Mouse (Mus musculus) CD4-positive helper T cell, adult 2 months (primary cell): ENCODE results near the gene Stim2.
A peak's percentile ranks its signal among the peaks of the same experiment; 100 is the strongest.

ENCODE experiments used
- DNase-seq: peaks from one replicate; pipeline ENCODE4 v3.0.0-alpha.2; 2012; ENCODE audit warnings: low read depth, missing footprints, low spot score

Stim2 gene

GRCm38 (mm10) chr5:54049145-54049733, 50.9 kb downstream of the Stim2 start:
- DNase-seq: no peak

- DNase-seq: no peak
These were observed 51.6 kb downstream of the Stim2 start for GRCm38 (mm10) chr5:54049940-54050339.

DNA sequence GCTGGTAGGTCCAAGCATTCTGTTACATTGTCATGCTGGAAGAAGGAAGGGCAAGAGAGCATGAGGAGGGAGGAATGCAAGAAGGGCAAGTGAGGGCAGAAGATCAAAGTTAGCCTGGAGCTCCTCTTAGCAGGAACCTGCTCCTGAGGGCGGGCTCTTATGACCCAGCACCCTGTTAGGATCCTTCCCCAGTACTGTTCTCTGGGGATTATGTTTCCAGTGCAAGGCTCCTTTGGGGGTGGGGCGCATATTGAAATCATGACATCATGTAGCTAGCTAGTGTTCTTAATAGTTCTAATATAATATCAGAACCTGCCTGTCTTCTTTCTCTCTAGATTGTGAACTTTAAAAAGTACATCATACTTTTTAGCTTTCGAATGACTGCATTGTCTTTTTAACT, 52.8 kb downstream of the Stim2 start:
- no peak for DNase-seq

- no peak for DNase-seq
These were observed 53.9 kb downstream of the Stim2 start for GRCm38 (mm10) chr5:54052205-54052604.

DNA sequence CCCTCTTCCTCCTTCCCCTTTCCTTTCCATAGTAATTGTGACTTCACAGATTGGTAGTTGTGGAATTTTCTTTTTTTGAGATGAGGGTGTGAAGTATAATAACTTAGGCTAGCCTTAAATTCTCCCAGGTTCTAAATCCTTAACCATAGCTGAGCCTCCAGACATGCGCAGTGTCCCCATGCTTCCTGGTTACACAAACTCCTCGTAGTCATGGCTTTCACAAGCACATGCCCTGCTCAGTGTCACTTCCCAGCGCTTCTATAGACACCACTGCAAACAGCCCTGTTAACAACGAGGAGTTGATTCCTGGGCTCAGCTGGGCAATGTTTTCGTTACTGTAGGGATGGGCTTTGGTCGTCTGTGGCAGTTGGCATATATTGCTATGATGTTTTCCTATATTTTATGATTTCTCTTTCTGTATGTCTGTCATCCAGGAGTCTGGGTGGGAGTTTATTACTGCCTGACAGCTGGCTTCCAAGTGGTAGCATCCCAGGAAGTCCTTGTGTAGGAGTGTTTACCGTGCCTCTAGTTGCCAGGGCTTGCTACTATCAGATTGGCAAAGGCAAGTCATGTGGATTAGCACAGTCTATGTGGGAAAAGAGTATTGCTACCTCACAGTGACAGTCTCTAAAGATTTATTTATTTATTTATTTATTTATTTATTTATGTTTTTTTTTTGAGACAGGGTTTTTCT, 55.5 kb downstream of the Stim2 start:
- DNase-seq: no peak

DNA sequence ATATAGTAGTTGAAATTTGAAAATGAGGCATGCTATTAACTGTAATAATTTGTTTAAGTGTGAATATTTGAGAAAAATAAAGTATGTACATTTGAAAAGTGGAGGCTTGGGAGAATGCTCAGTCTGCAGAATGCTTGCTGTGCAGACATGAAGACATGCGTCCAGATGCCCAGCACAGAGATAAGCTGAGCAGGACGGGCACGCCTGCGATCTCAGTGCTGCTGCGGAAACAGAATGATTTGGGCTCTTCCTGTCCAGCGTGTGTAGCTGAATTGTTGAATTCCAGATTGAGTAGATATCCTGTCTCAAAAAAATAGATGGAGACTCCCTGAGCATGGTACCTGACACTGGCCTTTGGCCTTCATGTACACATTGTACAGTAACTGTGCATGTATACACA, 58.0 kb downstream of the Stim2 start:
- DNase-seq: no peak

GRCm38 (mm10) chr5:54059998-54060397, 61.7 kb downstream of the Stim2 start:
- peak; percentile 57 for DNase-seq

DNA sequence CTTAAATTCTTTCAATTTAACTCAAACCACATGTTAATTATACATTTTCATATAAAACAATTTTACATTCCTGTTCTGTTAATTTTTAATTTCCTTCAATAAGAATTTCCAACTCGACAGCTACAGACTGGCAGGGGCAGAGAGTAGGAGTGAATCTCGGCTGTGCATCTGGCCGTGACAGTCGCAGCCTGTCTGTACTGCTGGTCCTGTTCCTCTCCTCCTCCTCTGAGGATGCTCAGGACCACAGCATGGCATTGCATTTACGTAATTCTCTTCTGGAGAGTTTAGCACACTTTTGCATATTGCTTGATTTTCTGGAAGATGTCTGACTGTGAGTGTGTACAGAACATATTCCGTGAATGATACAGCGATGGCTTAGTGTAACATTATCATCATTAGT, 63.8 kb downstream of the Stim2 start:
- no peak for DNase-seq

- DNase-seq: peak; percentile 19
These were observed 69.3 kb downstream of the Stim2 start for GRCm38 (mm10) chr5:54067591-54067990.

GRCm38 (mm10) chr5:54070549-54070948, 72.2 kb downstream of the Stim2 start:
- DNase-seq: no peak

GRCm38 (mm10) chr5:54071288-54071687, 73.0 kb downstream of the Stim2 start:
- DNase-seq: no peak

- no peak for DNase-seq
These were observed 73.4 kb downstream of the Stim2 start for GRCm38 (mm10) chr5:54071705-54072104.

DNA sequence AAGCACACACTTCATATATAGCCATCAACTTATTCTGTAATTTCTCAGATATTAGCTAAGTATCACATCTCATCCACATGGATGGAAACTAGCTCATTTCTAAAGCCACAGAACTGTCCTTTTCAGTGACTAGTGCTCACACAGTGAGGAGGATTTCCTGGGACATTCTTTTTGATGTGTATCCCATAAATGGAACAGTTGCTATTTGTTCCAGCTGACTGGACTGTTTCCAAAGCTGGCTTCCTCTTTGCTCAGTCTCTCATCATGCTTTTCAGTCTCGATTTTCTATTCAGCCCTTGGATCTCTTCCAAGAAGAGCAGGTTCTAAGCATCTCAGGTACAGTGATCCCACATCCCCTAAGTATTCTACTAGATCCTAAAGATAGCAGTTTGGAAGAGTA, 75.0 kb downstream of the Stim2 start:
- no peak for DNase-seq

- DNase-seq: no peak
These were observed 81.7 kb downstream of the Stim2 start for GRCm38 (mm10) chr5:54079997-54080396.

DNA sequence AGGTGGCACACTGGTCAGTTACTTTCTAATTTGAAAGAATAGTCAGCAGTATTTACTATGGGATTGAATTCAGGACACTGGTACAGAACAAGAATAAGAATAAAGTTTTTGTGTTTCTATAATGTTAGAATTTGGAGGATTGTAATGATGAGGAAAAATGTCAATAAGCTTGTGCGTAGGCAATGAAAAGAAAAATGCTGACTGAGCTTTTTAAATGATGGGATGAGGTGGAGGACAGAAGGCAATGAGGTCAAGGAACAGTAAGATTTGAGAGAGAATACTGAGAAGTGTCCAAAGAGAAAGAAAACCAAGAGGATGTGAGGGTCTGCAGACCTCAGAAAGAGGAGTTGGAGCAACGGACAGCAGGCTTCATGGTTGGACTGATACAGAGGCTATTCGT, 89.6 kb downstream of the Stim2 start:
- DNase-seq: no peak

GRCm38 (mm10) chr5:54098219-54098618, 99.9 kb downstream of the Stim2 start:
- DNase-seq: peak; percentile 29

DNA sequence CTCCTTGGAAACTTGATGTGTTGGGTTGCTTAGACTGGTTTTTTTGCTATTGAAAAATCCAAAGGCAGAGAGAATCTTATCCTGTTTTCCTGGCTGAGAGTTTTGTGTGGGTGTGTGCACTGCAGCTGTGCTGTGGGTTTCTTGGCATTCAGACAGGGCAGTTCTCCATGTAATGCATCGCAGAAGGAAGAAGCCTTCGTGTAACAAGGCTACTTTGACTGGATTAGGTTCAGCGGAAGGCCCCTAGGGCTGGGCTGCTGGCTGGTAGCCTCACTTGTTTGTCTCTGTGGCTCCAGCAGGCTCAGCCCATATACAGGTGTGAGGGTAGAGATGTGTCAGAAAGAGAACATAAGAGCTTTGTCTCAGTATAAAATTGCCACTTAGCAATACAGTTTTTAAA, 102.6 kb downstream of the Stim2 start:
- DNase-seq: peak; percentile 39

DNA sequence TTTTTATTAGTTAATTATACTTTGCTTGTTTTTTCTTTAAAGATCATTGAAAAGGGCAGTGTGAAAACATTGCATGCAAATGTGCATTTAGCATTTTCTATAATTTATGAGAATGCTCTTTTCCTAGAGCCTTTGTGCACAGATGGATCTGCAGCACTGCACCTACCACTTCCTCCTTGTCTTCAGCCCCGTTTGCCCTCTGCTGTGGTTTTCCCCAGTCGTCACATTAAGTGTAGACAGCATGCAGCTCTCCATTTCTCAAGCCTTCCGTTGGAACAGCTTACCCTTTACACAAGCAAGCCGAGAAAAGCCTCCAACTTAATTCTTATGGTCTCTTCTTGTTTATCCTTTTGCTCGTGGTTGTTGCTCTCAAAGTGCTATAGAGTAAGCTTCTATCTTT, 103.0 kb downstream of the Stim2 start:
- DNase-seq: peak; percentile 70

DNA sequence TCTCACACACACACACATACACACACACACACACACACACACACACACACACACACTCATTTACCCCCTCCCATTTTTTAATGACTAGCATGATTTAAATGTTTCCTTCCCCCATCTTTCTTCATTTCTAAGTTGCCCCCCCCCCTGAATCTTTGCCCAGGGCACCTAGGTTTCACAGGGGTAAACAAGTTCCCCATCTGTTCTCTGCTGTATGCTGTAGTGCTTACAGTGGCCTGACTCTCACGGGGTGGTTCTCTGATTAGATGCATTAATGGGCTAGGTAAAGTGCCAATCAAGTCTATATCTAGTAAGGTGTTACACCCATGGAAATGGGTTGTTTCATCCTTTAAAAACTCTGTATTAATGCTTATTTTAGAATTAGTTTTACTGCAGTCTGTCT, 103.7 kb downstream of the Stim2 start:
- DNase-seq: peak; percentile 16

- DNase-seq: no peak
These were observed 108.4 kb downstream of the Stim2 start for GRCm38 (mm10) chr5:54106669-54107068.

- DNase-seq: no peak
These were observed 108.8 kb downstream of the Stim2 start for GRCm38 (mm10) chr5:54107069-54107468.

GRCm38 (mm10) chr5:54109096-54109495, 110.8 kb downstream of the Stim2 start:
- DNase-seq: no peak

- DNase-seq: peak; percentile 31
These were observed 112.5 kb downstream of the Stim2 start for GRCm38 (mm10) chr5:54110789-54111188.

DNA sequence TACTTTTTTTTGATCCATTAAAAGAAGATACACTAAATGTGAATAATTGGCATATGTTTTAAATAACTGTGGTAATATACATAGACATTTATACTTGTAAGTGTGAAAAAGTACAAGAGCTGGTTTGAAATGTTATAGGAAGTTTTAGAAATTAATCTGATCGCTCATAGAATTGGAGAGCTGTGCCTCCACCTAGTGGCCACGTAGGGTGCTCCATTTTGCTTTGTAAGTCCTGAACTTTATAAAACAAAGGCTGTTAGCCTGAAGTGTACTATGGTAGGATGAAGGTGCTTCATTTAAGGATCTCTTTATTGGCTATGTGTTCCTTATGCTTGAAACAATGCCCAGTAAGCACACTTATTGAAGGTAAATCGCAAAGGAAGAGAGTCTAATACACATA, 115.0 kb downstream of the Stim2 start:
- peak; percentile 67 for DNase-seq
